Mouse (Mus musculus) stomach, adult 2 months (tissue): Measurements from ENCODE around the gene Gm45844. TPM values are rescaled to one million over a fixed set of nuclear protein-coding genes. Genes with fewer than 3 reads are reported as not detected.

ENCODE experiments used
- polyA plus RNA-seq: library from polyadenylated mRNA; depleted of rRNA; stranded (reverse); fragments of >200 nt; gene quantifications from 2 replicates; pipeline ENCODE4 v1.2.3, GENCODE M21; 2012; rRNA removed

Gm45844 gene
- 0.11 and 0.38 TPM in 2 replicates for polyA plus RNA-seq

GRCm38 (mm10) chr7:7277966-7278567 is at the start of gene Gm45844:
Gene Gm45844 (minus strand): TSS chr7:7278289.

DNA sequence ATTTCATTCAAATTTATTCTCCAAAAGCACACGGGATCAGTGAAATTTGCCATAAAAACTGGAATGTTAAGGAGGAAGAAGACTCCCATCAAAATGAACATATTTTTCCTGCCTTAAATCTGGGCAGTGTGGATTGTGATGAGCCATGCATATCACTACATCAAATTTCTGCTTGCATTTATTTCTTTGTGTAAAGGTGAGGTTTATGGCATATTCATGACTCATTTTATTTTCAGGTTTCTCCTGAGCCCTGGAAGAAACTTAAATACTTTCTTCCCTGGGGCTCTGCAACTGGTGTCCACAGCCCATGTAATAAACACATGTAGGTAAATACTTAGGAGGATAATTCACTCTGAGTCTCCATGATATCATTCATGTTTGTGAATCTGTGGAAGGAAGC is 30.9 kb downstream of the Gm45844 start, which contains the start of gene Vmn2r29:
Gene Vmn2r29, minus strand, starts transcription at position 101 of the 400 bp plus-strand sequence.

GRCm38 (mm10) chr7:7209313-7210151 is 68.6 kb downstream of the Gm45844 start, which contains the start of gene Zfp772:
Gene Zfp772 (minus strand): TSS chr7:7209998.

DNA sequence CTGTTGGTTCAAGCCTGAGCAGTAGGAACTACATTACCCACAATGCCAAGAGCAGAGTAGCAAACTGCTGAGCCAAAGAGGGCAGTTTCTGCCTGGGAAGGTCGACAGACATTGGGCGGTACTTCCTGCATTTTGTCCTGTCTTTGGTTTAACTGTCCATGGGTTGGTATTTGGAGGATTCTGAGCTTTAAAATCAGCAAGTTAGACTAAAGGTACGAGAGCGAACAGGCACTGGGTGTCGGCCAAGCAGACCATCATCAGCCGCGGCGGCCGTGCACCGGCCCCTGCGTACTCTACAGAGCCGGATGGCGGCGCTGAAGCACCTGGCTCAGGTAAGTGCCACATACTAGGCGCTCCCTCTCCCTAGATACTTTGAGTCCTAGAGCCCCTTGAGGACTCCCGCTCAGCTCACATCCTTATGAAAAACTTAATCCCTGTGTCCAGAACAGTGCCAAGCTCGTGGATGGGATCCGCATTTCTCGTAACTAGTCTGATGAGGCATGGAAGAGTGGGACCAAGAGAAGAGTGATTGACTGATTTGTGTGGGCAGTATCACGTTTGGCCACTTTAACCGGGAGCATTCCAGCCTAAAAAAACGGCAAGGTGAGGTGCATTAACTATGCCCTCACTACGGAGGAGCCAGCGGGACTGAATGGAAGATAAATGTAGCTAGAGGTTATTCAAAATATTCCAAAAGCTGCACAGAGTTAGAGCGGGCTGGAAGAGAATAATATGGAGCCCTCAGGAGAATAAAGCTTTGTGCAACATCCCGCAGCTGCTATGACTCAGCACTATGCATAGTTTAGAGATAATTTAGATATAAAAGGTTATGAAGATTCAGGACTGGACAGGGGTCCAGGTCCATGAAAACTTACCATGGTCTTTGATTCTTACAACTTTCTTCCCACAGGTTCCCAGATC is 106.6 kb downstream of the Gm45844 start, which contains the start of gene Zfp418:
Gene Zfp418, plus strand, starts transcription at position 104 of the 921 bp plus-strand sequence.

Other genes starting within 250 kb of the Gm45844 start
- gene Zfp954, start 156.8 kb downstream of the Gm45844 start, polyA plus RNA-seq: 2.5 and 4.6 TPM in 2 replicates
- gene Zfp773, start 141.5 kb downstream of the Gm45844 start, polyA plus RNA-seq: 0.05 TPM in 2 replicates
- gene Zfp418, start 107.0 kb downstream of the Gm45844 start, polyA plus RNA-seq: 0.09 and 0.13 TPM in 2 replicates
- 0.55 and 0.56 TPM in 2 replicates for gene Zfp772, start 68.3 kb downstream of the Gm45844 start, polyA plus RNA-seq
- gene Vmn2r29, start 31.0 kb downstream of the Gm45844 start, polyA plus RNA-seq: not detected in 2 replicates
- 6.9 and 8.4 TPM in 2 replicates for gene Clcn4, start 22.6 kb upstream of the Gm45844 start, polyA plus RNA-seq
- gene Vmn2r30, start 59.3 kb upstream of the Gm45844 start, polyA plus RNA-seq: not detected in 2 replicates
- not detected in 2 replicates for gene Gm45783, start 96.3 kb upstream of the Gm45844 start, polyA plus RNA-seq
- not detected in 2 replicates for gene Vmn2r31, start 121.4 kb upstream of the Gm45844 start, polyA plus RNA-seq
- gene Vmn2r32, start 201.7 kb upstream of the Gm45844 start, polyA plus RNA-seq: not detected in 2 replicates